Mouse (Mus musculus): ENCODE data around the gene Cat. TPM values are rescaled to one million over a fixed set of nuclear protein-coding genes. Genes with fewer than 3 reads are reported as not detected.

Cat gene
- total and polyA plus RNA-seq, 2 experiments: 1,476 to 1,807 TPM

GRCm38 (mm10) chr2:103435110-103435509 lies 49.9 kb downstream of the Cat start:
- WGBS: 73% methylated on average over 2 of the region's 2 CpGs
- TF ChIP-seq CTCF (IDR thresholded peaks at IDR 0.05; ENCODE audit: low read depth, low read length) (no peak), POLR2A (IDR thresholded peaks at IDR 0.05; ENCODE audit: extremely low read depth, insufficient read depth, low read length) (no peak)
- peak; percentile 30 for DNase-seq (ENCODE audit: extremely low read depth, low read depth, low spot score)

DNA sequence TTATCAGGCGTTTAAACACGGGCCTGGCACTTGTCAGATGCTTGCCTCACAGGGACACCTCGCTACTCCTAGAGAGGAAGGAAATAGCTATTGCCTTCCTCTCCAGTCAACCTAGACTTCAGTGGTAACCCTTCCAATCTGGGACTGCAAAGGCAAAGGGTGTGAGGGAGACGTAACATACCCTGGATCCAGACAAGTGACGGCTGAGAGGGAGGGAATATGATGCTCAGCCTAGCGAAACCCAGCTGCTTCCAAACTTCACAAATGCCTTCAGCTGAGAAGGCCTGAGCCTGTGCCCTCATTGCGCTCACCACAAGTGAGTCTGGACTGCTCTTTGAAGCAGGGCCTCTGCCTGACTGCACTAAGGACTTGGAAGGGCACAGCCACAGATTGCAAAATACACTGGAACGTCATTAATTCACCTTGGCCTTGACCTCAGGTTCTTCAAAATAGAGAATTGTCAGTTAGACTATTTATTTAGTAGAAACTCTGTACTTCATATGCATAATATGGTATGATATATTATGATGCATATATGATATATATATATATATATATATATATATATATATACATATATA lies 52.2 kb downstream of the Cat start:
- Histone ChIP-seq H3K79me2 (ENCODE audit: control insufficient read depth, insufficient read depth, low read length) (no peaks in the 10 kb centered on the region), H3K4me1 (ENCODE audit: control insufficient read depth, insufficient read depth, low read length) (peaks cover 9% of the 10 kb centered on the region; the same call in 1 of the 2 replicates), H3K27ac (replicated peaks; ENCODE audit: insufficient read depth, low read depth, low read length) (no peak overlapping the region), H3K4me3 (ENCODE audit: insufficient read depth, low read depth, low read length) (no peak overlapping the region), H3K9ac (ENCODE audit: low read depth, low read length) (no peak overlapping the region), H3K27me3 (ENCODE audit: control insufficient read depth, insufficient read depth, low read length) (no peaks in the 10 kb centered on the region), H3K36me3 (ENCODE audit: control insufficient read depth, insufficient read depth, low read length) (no peaks in the 10 kb centered on the region)
- peak; percentile 78 for DNase-seq (ENCODE audit: extremely low read depth, low read depth, low spot score)
- TF ChIP-seq CTCF (IDR thresholded peaks at IDR 0.05; ENCODE audit: low read depth, low read length) (no peak), POLR2A (IDR thresholded peaks at IDR 0.05; ENCODE audit: extremely low read depth, insufficient read depth, low read length) (no peak)
- 48% methylated on average over 8 of the region's 8 CpGs for WGBS

More at GRCm38 (mm10) chr2:103435110-103435509, 49.9 kb downstream of the Cat start:
- Histone ChIP-seq H3K27ac (replicated peaks; ENCODE audit: insufficient read depth, low read depth, low read length) (no peak overlapping the region), H3K4me1 (ENCODE audit: control insufficient read depth, insufficient read depth, low read length) (peaks cover 4% of the 10 kb centered on the region; the same call in 1 of the 2 replicates), H3K9ac (ENCODE audit: low read depth, low read length) (no peak overlapping the region), H3K27me3 (ENCODE audit: control insufficient read depth, insufficient read depth, low read length) (no peaks in the 10 kb centered on the region), H3K4me3 (ENCODE audit: insufficient read depth, low read depth, low read length) (no peak overlapping the region), H3K79me2 (ENCODE audit: control insufficient read depth, insufficient read depth, low read length) (no peaks in the 10 kb centered on the region), H3K36me3 (ENCODE audit: control insufficient read depth, insufficient read depth, low read length) (no peaks in the 10 kb centered on the region)

- Histone ChIP-seq H3K9ac (ENCODE audit: low read depth, low read length) (no peak overlapping the region), H3K4me1 (ENCODE audit: control insufficient read depth, insufficient read depth, low read length) (peaks cover 9% of the 10 kb centered on the region; the same call in 1 of the 2 replicates), H3K4me3 (ENCODE audit: insufficient read depth, low read depth, low read length) (no peak overlapping the region), H3K79me2 (ENCODE audit: control insufficient read depth, insufficient read depth, low read length) (no peaks in the 10 kb centered on the region), H3K27me3 (ENCODE audit: control insufficient read depth, insufficient read depth, low read length) (no peaks in the 10 kb centered on the region), H3K36me3 (ENCODE audit: control insufficient read depth, insufficient read depth, low read length) (no peaks in the 10 kb centered on the region), H3K27ac (replicated peaks; ENCODE audit: insufficient read depth, low read depth, low read length) (no peak overlapping the region)
- TF ChIP-seq CTCF (IDR thresholded peaks at IDR 0.05; ENCODE audit: low read depth, low read length) (no peak), POLR2A (IDR thresholded peaks at IDR 0.05; ENCODE audit: extremely low read depth, insufficient read depth, low read length) (no peak)
- WGBS: 50% methylated on average over 1 of the region's 1 CpGs
- no peak for DNase-seq (ENCODE audit: extremely low read depth, low read depth, low spot score)
These were observed 54.2 kb downstream of the Cat start for GRCm38 (mm10) chr2:103430712-103431111.

GRCm38 (mm10) chr2:103428356-103428755 lies 56.6 kb downstream of the Cat start:
- H3K27ac ChIP-seq (replicated peaks; ENCODE audit: insufficient read depth, low read depth, low read length): no peak overlapping the region
- H3K4me3 ChIP-seq (ENCODE audit: insufficient read depth, low read depth, low read length): no peak overlapping the region
- TF ChIP-seq CTCF (IDR thresholded peaks at IDR 0.05; ENCODE audit: low read depth, low read length): no peak
- no peak for TF ChIP-seq POLR2A (IDR thresholded peaks at IDR 0.05; ENCODE audit: extremely low read depth, insufficient read depth, low read length)
- no peak overlapping the region for H3K9ac ChIP-seq (ENCODE audit: low read depth, low read length)
- 19% methylated on average over 3 of the region's 3 CpGs for WGBS
- H3K4me1 ChIP-seq (ENCODE audit: control insufficient read depth, insufficient read depth, low read length): peaks cover 9% of the 10 kb centered on the region; the same call in 1 of the 2 replicates
- no peaks in the 10 kb centered on the region for H3K27me3 ChIP-seq (ENCODE audit: control insufficient read depth, insufficient read depth, low read length)
- no peaks in the 10 kb centered on the region for H3K36me3 ChIP-seq (ENCODE audit: control insufficient read depth, insufficient read depth, low read length)
- H3K79me2 ChIP-seq (ENCODE audit: control insufficient read depth, insufficient read depth, low read length): no peaks in the 10 kb centered on the region
- peak; percentile 91 for DNase-seq (ENCODE audit: extremely low read depth, low read depth, low spot score)

DNA sequence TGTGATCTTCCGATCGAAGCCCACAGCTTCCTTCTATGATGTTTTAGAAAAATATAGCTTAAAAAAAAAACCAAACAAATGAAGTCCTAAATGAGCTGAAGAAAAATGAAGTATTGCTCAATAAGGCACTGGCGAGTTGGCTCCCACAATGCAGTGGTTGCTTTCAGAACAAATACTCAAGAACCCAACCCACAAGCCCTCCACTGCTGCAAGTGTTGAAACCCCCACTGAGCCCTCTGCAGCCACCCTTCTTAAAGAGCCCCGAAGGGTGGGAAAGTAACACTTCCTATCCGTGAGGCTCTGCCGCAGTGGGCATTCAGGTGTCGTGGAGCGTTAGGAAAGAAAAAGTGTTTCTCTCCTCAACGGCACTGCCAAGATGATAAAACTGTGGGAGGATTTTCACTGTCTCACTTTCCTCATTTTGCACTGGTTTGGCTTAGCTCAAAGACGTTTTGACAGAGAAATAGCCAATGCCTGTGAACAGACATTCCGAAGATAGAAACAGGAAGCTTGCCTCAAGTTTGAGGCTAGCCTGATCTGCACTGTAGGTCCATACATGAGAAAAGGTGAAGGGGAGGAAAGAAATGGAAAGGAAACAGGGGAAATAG lies 59.4 kb downstream of the Cat start:
- TF ChIP-seq CTCF (IDR thresholded peaks at IDR 0.05; ENCODE audit: low read depth, low read length) (no peak), POLR2A (IDR thresholded peaks at IDR 0.05; ENCODE audit: extremely low read depth, insufficient read depth, low read length) (no peak)
- WGBS: 61% methylated on average over 11 of the region's 11 CpGs
- peaks cover 5% of the 10 kb centered on the region; the same call in 1 of the 2 replicates for H3K4me1 ChIP-seq (ENCODE audit: control insufficient read depth, insufficient read depth, low read length)

More for the DNA sequence above, 59.4 kb downstream of the Cat start:
- Histone ChIP-seq H3K36me3 (ENCODE audit: control insufficient read depth, insufficient read depth, low read length) (no peaks in the 10 kb centered on the region), H3K4me3 (ENCODE audit: insufficient read depth, low read depth, low read length) (no peak overlapping the region), H3K27me3 (ENCODE audit: control insufficient read depth, insufficient read depth, low read length) (no peaks in the 10 kb centered on the region), H3K79me2 (ENCODE audit: control insufficient read depth, insufficient read depth, low read length) (no peaks in the 10 kb centered on the region), H3K27ac (replicated peaks; ENCODE audit: insufficient read depth, low read depth, low read length) (no peak overlapping the region), H3K9ac (ENCODE audit: low read depth, low read length) (no peak overlapping the region)
- no peak for DNase-seq (ENCODE audit: extremely low read depth, low read depth, low spot score)
